Mouse (Mus musculus): Measurements from ENCODE around the gene Olfr1388. TPM values are rescaled to one million over a fixed set of nuclear protein-coding genes. Genes with fewer than 3 reads are reported as not detected.
"Not testable (repeated sequence)": the region's sequence is repeated elsewhere in the genome, so short reads cannot be mapped to it uniquely, and the experiment has no call there.

Gene Olfr1388
- polyA plus RNA-seq (2015; fragmentation: Nextera tagmentation; extraction: Ambion mirVana), result not detected in 2 replicates

- H3K4me1 ChIP-seq (ENCODE audit: insufficient read depth), result no peaks in the 10 kb centered on the region
- no peak within 1 kb of the TSS for H3K4me3 ChIP-seq (ENCODE audit: low read depth, low read length)
- H3K27ac ChIP-seq (ENCODE audit: low read depth), result no peak within 1 kb of the TSS
- no peak within 1 kb of the TSS for H3K9ac ChIP-seq (replicated peaks)
- no peaks in the 10 kb centered on the region for H3K9me3 ChIP-seq (ENCODE audit: low read length)
- no peaks in the 10 kb centered on the region for H3K27me3 ChIP-seq (ENCODE audit: insufficient read depth, low read length)
- TF ChIP-seq EP300 (IDR thresholded peaks at IDR 0.05; ENCODE audit: low read depth) (no peak), CTCF (IDR thresholded peaks at IDR 0.05; ENCODE audit: low read depth) (no peak)
- ATAC-seq (no peak), DNase-seq (no peak)
- no peaks in the 10 kb centered on the region for H3K36me3 ChIP-seq (replicated peaks; ENCODE audit: insufficient read depth, low read length)
- H3K4me2 ChIP-seq (ENCODE audit: low read depth, low read length), result no peak within 1 kb of the TSS
- WGBS (ENCODE audit: insufficient replicate concordance), result 54% methylated on average over 3 of the region's 3 CpGs
These were observed at the start of gene Olfr1388 for GRCm38 (mm10) chr11:49436411-49436810. TSS of gene Olfr1388 (plus strand) at chr11:49436624.

- not testable (repeated sequence) for H3K4me3 ChIP-seq (ENCODE audit: low read depth, low read length); DNase-seq
- 65% methylated on average over 1 of the region's 1 CpGs for WGBS (ENCODE audit: insufficient replicate concordance)
These were observed 43.7 kb upstream of the Olfr1388 start for GRCm38 (mm10) chr11:49392707-49393106.

GRCm38 (mm10) chr11:49406784-49407183, 29.6 kb upstream of the Olfr1388 start:
- DNase-seq (no peak), ATAC-seq (no peak)
- Histone ChIP-seq H3K9me3 (ENCODE audit: low read length) (no peaks in the 10 kb centered on the region), H3K36me3 (replicated peaks; ENCODE audit: insufficient read depth, low read length) (no peaks in the 10 kb centered on the region), H3K4me2 (ENCODE audit: low read depth, low read length) (no peak overlapping the region), H3K4me3 (ENCODE audit: low read depth, low read length) (no peak overlapping the region), H3K9ac (replicated peaks) (no peak overlapping the region), H3K4me1 (ENCODE audit: insufficient read depth) (no peaks in the 10 kb centered on the region), H3K27ac (ENCODE audit: low read depth) (no peak overlapping the region), H3K27me3 (ENCODE audit: insufficient read depth, low read length) (no peaks in the 10 kb centered on the region)
- WGBS (ENCODE audit: insufficient replicate concordance), result 72% methylated on average over 3 of the region's 3 CpGs
- TF ChIP-seq EP300 (IDR thresholded peaks at IDR 0.05; ENCODE audit: low read depth), result no peak
- no peak for TF ChIP-seq CTCF (IDR thresholded peaks at IDR 0.05; ENCODE audit: low read depth)

More at GRCm38 (mm10) chr11:49392707-49393106, 43.7 kb upstream of the Olfr1388 start:
- not testable (repeated sequence) for H3K9me3 ChIP-seq (ENCODE audit: low read length); H3K4me2 ChIP-seq (ENCODE audit: low read depth, low read length); ATAC-seq; H3K36me3 ChIP-seq (replicated peaks; ENCODE audit: insufficient read depth, low read length); H3K27me3 ChIP-seq (ENCODE audit: insufficient read depth, low read length); H3K4me1 ChIP-seq (ENCODE audit: insufficient read depth); H3K9ac ChIP-seq (replicated peaks); H3K27ac ChIP-seq (ENCODE audit: low read depth)

GRCm38 (mm10) chr11:49410540-49410939, 25.9 kb upstream of the Olfr1388 start:
- Histone ChIP-seq H3K4me3 (ENCODE audit: low read depth, low read length) (no peak overlapping the region), H3K27ac (ENCODE audit: low read depth) (no peak overlapping the region), H3K4me1 (ENCODE audit: insufficient read depth) (no peaks in the 10 kb centered on the region), H3K36me3 (replicated peaks; ENCODE audit: insufficient read depth, low read length) (no peaks in the 10 kb centered on the region), H3K27me3 (ENCODE audit: insufficient read depth, low read length) (no peaks in the 10 kb centered on the region), H3K4me2 (ENCODE audit: low read depth, low read length) (no peak overlapping the region), H3K9ac (replicated peaks) (no peak overlapping the region), H3K9me3 (ENCODE audit: low read length) (no peaks in the 10 kb centered on the region)
- ATAC-seq (no peak), DNase-seq (no peak)
- 9% methylated on average over 1 of the region's 1 CpGs for WGBS (ENCODE audit: insufficient replicate concordance)
- TF ChIP-seq EP300 (IDR thresholded peaks at IDR 0.05; ENCODE audit: low read depth) (no peak), CTCF (IDR thresholded peaks at IDR 0.05; ENCODE audit: low read depth) (peak; percentile 64)

GRCm38 (mm10) chr11:49422767-49423166, 13.7 kb upstream of the Olfr1388 start, which contains the start of gene Olfr1389:
TSS of gene Olfr1389 (plus strand) at chr11:49423067.
- Histone ChIP-seq H3K4me2 (ENCODE audit: low read depth, low read length) (no peak within 1 kb of the TSS), H3K4me1 (ENCODE audit: insufficient read depth) (no peaks in the 10 kb centered on the region), H3K36me3 (replicated peaks; ENCODE audit: insufficient read depth, low read length) (no peaks in the 10 kb centered on the region), H3K4me3 (ENCODE audit: low read depth, low read length) (no peak within 1 kb of the TSS), H3K9ac (replicated peaks) (no peak within 1 kb of the TSS), H3K27ac (ENCODE audit: low read depth) (no peak within 1 kb of the TSS), H3K9me3 (ENCODE audit: low read length) (no peaks in the 10 kb centered on the region), H3K27me3 (ENCODE audit: insufficient read depth, low read length) (no peaks in the 10 kb centered on the region)
- 78% methylated on average over 2 of the region's 2 CpGs for WGBS (ENCODE audit: insufficient replicate concordance)
- ATAC-seq (no peak), DNase-seq (no peak)
- TF ChIP-seq CTCF (IDR thresholded peaks at IDR 0.05; ENCODE audit: low read depth), result no peak
- no peak for TF ChIP-seq EP300 (IDR thresholded peaks at IDR 0.05; ENCODE audit: low read depth)

- ATAC-seq (no peak), DNase-seq (no peak)
- WGBS (ENCODE audit: insufficient replicate concordance), result 57% methylated on average over 1 of the region's 1 CpGs
- Histone ChIP-seq H3K27me3 (ENCODE audit: insufficient read depth, low read length) (no peaks in the 10 kb centered on the region), H3K9ac (replicated peaks) (no peak overlapping the region), H3K4me1 (ENCODE audit: insufficient read depth) (no peaks in the 10 kb centered on the region), H3K9me3 (ENCODE audit: low read length) (no peaks in the 10 kb centered on the region), H3K4me3 (ENCODE audit: low read depth, low read length) (no peak overlapping the region), H3K4me2 (ENCODE audit: low read depth, low read length) (no peak overlapping the region), H3K27ac (ENCODE audit: low read depth) (no peak overlapping the region), H3K36me3 (replicated peaks; ENCODE audit: insufficient read depth, low read length) (no peaks in the 10 kb centered on the region)
- no peak for TF ChIP-seq CTCF (IDR thresholded peaks at IDR 0.05; ENCODE audit: low read depth)
- no peak for TF ChIP-seq EP300 (IDR thresholded peaks at IDR 0.05; ENCODE audit: low read depth)
These were observed 11.0 kb upstream of the Olfr1388 start for GRCm38 (mm10) chr11:49425257-49425927.
